Mouse (Mus musculus) ES-Bruce4 (cell line): Measurements from ENCODE around the gene Plxna1.

Experiments
- CTCF ChIP-seq: IDR thresholded peaks from one replicate; pipeline ENCODE4 v1.8.1; 2011; ENCODE audit warnings: low read depth, low read length
- EP300 ChIP-seq: IDR thresholded peaks from 2 replicates; pipeline ENCODE4 v1.6.1; 2011; ENCODE audit warnings: low read depth, low read length; ENCODE audit not compliant: insufficient read depth
- POLR2A ChIP-seq: IDR thresholded peaks from one replicate; pipeline ENCODE4 v1.8.1; 2011; ENCODE audit warnings: low read length; ENCODE audit not compliant: insufficient read depth

GRCm38 (mm10) chr6:89404964-89405363, 42.5 kb upstream of the Plxna1 start:
- TF ChIP-seq CTCF (no peak), POLR2A (no peak), EP300 (no peak)
